Mouse (Mus musculus): Measurements from ENCODE around the gene Vmn2r24. TPM values are rescaled to one million over a fixed set of nuclear protein-coding genes. Genes with fewer than 3 reads are reported as not detected.

The Vmn2r24 gene
- total and polyA plus RNA-seq, 2 experiments from 2014 or later, result not detected

Other genes with a start within 250 kb of the Vmn2r24 start
- gene Vmn2r21, start 245.5 kb upstream of the Vmn2r24 start, total RNA-seq (2014; rRNA removed; ENCODE audit: low replicate concordance), result not detected in 2 replicates
- not detected in 2 replicates for gene Vmn2r21, start 245.5 kb upstream of the Vmn2r24 start, polyA plus RNA-seq (2015; fragmentation: Nextera tagmentation; extraction: Ambion mirVana)
- gene Vmn2r22, start 128.2 kb upstream of the Vmn2r24 start, total RNA-seq (2014; rRNA removed; ENCODE audit: low replicate concordance), result not detected in 2 replicates
- not detected in 2 replicates for gene Vmn2r22, start 128.2 kb upstream of the Vmn2r24 start, polyA plus RNA-seq (2015; fragmentation: Nextera tagmentation; extraction: Ambion mirVana)
- not detected in 2 replicates for gene Vmn2r23, start 76.2 kb upstream of the Vmn2r24 start, total RNA-seq (2014; rRNA removed; ENCODE audit: low replicate concordance)
- gene Vmn2r23, start 76.2 kb upstream of the Vmn2r24 start, polyA plus RNA-seq (2015; fragmentation: Nextera tagmentation; extraction: Ambion mirVana), result not detected in 2 replicates
- gene Vmn2r25, start 74.6 kb downstream of the Vmn2r24 start, total RNA-seq (2014; rRNA removed; ENCODE audit: low replicate concordance), result not detected in 2 replicates
- gene Vmn2r25, start 74.6 kb downstream of the Vmn2r24 start, polyA plus RNA-seq (2015; fragmentation: Nextera tagmentation; extraction: Ambion mirVana), result not detected in 2 replicates
- not detected in 2 replicates for gene Vmn2r26, start 245.7 kb downstream of the Vmn2r24 start, total RNA-seq (2014; rRNA removed; ENCODE audit: low replicate concordance)
- gene Vmn2r26, start 245.7 kb downstream of the Vmn2r24 start, polyA plus RNA-seq (2015; fragmentation: Nextera tagmentation; extraction: Ambion mirVana), result not detected in 2 replicates

Data from heart, postnatal 0 days (tissue).